Mouse (Mus musculus): ENCODE data around the gene Ing4. TPM values are rescaled to one million over a fixed set of nuclear protein-coding genes. Genes with fewer than 3 reads are reported as not detected.
"Not testable (repeated sequence)": the region's sequence is repeated elsewhere in the genome, so short reads cannot be mapped to it uniquely, and the experiment has no call there.

Gene Ing4
- total RNA-seq, 2 experiments from 2014 or later, result 30.5 to 34.4 TPM

DNA sequence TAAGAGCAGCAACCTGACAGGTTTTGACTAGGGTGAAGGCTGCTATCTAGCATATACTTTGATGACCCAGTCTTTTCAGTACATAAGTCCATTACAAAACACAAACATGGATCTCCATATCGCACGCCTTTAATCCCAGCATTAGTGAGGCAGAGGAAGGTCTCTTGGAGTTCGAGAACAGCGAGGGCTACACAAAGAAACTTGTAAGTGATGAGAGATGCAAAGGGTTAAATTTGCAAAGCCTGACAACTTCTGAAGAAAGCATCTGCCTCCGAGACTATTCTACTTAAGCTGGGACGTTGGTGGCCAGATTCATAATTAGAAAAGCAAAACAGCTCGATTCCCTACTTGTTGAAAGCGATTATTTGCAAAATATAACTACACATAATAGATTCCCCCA, 429 bp upstream of the Ing4 start:
- no peak for DNase-seq
- intact Hi-C loops (cut with DNase I), result loop anchor here (1.0 to 2.0 kb wide), 2 partner anchors 30 to 74 kb away; partner anchors contain the start of genes Cops7a and Zfp384

DNA sequence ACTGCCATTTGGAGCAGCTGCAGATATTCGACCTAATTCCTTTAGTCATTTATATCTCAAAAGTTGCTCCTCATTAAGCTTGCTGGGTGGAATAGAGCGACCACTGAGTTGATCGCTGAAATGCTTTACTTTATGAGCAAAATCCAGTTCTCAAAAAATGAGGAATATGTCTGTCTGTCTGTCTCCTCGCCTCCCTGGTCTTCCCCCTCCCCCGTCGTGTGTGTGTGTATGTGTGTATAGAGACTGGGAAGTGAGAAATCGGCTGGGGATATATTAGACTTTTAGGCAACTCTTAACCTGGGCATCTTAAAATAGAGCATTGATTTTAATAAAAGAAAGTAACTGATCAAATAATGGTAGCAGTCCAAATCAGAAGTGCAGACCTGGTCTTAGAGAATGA, 661 bp downstream of the Ing4 start:
- intact Hi-C loops (cut with DNase I), result loop anchor here (5.0 kb wide), 1 partner anchor 328 kb away; the partner anchor contains the start of genes Emg1 and Phb2

DNA sequence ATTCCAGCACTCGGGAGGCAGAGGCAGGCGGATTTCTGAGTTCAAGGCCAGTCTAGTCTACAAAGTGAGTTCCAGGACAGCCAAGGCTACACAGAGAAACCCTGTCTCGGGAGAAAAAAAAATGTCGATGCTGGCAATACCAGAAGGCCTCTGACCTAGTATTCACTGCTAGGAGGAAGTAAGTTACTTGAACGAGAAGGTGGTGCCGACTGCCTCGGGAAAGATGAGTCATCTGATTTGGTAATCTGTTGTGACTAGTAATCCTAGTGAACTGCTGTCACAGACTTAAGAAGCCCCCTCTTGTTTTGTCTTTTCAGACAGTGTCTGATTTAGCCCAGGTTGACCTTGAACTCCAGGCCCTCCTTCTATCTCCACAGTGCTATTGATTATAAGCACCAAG, 1.5 kb downstream of the Ing4 start:
- DNase-seq, result no peak
- intact Hi-C loops (cut with DNase I), result loop anchor here (5.0 kb wide), 1 partner anchor 329 kb away; the partner anchor contains the start of genes Emg1 and Phb2

More for the DNA sequence above, 661 bp downstream of the Ing4 start:
- DNase-seq, result no peak

DNA sequence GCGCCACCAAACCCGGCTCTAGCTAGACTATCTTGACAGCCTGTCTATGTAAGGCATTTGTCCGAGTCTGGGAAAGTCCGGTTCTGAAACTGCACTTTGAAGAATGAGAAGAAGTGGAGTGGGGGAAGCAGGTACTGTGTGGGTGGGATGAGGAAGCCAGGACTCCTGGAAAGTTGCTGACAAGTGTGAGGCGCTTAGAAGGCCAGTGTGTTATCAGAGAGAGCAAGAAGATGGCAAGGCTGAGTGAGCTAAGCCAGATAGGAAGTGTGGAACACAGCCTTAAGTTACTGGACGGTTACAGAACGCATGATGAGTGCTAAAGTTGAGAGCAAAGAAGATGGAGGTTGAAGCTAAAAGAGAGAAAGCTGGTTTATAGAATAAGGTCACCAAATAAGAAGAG, 2.5 kb downstream of the Ing4 start:
- DNase-seq, result no peak
- intact Hi-C loops (cut with DNase I), result loop anchor here (5.0 kb wide), 1 partner anchor 330 kb away; the partner anchor contains the start of genes Emg1 and Phb2

DNA sequence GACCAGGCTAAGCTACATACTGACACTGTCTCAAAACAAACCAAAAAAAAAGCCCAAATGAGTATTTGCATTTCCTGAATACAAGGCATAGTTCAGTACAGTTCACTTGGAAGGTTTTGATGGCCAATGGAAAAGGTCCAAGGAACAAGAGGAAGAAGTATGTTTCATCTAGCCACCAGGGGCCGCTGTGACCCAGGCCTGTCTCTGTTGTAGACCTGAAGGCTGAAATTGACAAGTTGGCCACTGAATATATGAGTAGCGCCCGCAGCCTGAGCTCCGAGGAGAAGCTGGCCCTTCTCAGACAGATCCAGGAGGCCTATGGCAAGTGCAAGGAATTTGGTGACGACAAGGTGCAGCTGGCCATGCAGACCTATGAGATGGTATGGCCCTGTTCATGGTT, 7.1 kb downstream of the Ing4 start:
- DNase-seq, result peak; percentile 79 to 84
- intact Hi-C loops (cut with DNase I), result loop anchor here (1.0 to 2.0 kb wide), 2 partner anchors 36 to 224 kb away; no protein-coding TSS in a partner anchor

DNA sequence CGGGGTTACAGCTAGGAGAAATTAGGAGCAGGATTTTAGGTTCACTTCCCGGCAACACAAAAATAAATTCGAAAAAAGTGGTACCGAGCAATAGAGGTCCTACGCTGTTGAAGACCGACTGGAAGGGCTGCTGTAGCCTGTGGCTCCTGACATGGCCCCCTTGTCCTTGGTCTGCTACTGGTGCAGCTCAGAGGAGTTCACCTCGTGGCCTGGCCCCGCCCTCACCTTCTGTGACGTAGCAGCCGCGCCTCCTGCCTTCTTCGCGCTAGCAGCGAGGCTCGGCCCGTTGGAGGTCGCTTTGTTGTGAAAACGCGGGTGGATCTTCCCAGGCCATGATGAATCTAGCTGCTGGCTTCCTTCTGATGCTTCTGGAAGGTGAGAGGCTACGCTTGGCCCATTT, 10.1 kb downstream of the Ing4 start, which contains the start of gene Acrbp:
Gene Acrbp, plus strand, starts transcription at position 12 of the 400 bp plus-strand sequence.
- DNase-seq, result no peak
- intact Hi-C loops (cut with DNase I), result no loop called here

DNA sequence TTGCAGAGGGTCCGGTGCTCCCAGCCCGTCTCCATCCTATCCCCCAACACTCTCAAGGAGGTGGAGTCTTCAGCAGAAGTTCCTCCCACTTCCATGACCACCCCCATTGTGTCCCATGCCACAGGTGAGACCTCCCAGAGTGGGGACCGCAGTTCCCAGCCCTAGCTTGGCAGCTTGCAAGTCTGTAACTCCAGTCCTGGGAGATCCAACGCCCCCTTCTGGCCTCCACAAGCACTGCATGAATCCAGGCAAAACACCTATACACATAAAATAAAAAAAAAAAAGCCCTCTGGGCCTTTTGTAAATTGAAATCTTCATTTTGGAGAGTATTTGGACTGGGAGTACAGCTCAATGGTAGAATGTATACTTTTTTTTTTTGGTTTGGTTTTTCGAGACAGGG, 11.7 kb downstream of the Ing4 start:
- no peak for DNase-seq
- intact Hi-C loops (cut with DNase I), result no loop called here

DNA sequence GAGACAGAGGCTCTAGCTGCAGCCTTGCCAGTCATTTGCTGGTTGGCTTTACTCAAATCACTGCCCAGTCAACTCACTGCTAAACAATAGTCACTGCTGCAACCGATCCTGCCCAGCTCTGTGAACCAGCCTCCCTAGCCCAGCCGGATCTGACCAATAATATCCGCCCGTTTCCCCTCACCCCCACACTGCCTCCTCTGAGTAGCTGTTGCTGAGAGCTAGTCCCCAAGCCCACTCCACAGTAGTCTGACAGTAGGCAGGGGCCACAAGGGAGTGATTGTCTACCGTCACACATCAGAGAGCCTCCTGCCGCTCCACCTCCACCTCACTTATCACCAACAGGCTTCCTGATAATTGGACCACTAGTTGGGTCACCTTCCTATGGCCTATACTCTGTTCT, 21.9 kb downstream of the Ing4 start:
- DNase-seq, result no peak
- intact Hi-C loops (cut with DNase I), result no loop called here

DNA sequence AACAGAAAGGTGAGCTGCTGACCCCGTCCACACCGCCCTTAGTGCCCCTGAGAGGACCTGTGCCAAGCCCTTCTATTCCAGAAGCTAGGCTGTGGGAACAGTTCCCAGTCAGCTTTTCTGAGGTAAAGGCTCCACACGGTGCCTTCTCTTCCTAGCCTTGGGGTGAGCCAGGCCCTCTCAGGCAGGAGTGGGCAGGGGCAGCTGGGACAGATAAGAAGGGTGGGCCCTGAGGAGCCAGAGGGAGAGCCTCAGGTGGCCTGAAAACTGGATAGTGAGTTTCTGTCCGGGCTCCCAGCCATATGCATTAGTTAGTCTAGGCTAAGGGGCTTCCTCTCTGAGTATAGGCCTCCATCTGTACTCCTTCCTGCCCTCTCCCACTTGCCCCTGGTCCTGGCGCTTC, 23.0 kb downstream of the Ing4 start:
- DNase-seq, result no peak
- intact Hi-C loops (cut with DNase I), result no loop called here

DNA sequence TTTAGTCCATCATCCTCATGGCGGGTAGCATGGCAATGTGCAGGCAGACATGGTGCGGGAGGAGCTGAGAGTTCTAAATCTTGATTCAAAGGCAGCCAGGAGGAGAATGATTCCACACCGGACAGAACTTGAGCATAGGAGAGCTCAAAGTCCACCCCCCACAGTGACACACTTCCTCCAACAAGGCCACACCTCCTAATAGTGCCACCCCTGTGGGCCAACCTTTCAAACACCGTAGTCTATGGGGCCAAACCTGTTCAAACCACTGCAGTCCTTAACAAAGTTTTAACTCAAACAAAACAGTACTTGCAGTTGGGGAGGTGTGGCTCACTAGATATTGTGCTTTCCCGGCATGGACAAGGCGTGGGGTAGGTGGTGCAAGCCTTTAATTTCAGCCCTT, 24.3 kb downstream of the Ing4 start:
- intact Hi-C loops (cut with DNase I), result no loop called here

DNA sequence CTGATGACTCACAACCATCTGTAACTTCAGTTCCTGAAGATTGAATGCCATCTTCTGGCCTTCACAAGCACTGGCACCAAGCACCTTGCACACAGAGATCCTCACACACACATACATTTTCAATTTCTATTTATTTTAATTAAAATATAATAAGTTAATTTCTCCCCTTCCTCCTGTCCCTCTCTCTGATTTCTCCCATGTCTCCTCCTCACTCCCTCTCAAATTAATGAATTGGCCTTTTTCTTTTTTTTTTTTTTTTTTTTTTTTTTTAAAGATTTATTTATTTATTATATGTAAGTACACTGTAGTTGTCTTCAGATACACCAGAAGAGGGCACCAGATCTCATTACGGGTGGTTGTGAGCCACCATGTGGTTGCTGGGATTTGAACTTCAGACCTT, 25.7 kb downstream of the Ing4 start:
- intact Hi-C loops (cut with DNase I); DNase-seq: not testable (repeated sequence)

More for the DNA sequence above, 24.3 kb downstream of the Ing4 start:
- no peak for DNase-seq

DNA sequence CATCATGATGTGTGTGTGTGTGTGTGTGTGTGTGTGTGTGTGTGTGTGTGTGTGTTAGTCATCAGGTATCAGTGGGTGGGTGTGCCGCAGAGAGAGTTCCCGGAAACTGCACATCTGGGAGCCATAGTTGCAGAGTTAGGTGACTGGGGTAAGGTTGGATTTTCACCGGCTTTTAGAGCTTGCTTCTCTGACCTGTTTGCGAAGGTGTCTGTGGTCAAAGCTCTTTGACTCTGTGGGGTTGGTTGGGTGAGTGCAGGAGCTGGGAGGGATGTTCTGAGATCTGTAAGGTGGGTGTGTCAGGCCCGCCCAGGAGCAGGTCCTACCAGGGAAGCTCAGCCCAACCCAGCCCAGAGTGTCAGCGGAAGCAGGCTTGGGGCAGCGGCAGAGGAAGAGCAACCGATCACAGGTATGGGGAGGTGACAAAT, 28.0 kb downstream of the Ing4 start, which contains the start of gene Lpar5:
Gene Lpar5, plus strand, starts transcription at position 350 of the 425 bp plus-strand sequence.
- DNase-seq, result no peak
- intact Hi-C loops (cut with DNase I), result no loop called here

DNA sequence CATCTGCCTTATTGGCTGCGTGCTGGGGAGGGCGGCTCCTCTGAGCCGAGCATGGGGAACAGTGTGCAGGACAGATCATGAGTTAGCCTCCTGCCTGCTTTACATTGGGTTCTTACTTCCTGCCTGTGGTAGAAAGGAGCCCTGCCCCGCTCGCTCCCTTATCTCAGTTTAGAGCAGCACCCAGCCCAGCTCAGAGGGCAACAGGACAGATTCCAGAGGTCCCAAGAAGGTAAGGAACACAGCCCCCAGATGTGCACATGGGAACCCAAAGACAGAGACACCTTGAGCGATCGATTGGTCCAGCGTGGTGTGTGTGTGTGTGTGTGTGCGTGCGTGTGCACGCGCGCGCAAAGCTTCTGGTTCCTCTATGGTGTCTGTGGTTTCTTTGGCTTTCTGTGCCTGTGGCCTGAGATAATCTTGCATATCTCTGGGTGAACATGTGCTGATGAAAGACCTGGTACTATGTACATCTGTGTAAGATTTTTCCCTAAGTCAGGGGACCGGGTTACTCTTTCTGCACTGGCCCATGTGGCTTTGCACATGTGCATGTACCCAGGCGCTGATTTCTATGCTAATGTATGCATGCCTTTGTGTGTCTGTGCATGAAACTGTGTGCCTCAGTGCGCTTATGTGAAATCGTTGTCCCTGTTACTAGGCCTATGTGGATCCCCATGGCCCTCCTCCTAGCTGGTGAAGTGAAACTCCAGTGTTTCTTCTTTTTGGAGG, 31.8 kb downstream of the Ing4 start:
- no peak for DNase-seq
- intact Hi-C loops (cut with DNase I), result no loop called here

DNA sequence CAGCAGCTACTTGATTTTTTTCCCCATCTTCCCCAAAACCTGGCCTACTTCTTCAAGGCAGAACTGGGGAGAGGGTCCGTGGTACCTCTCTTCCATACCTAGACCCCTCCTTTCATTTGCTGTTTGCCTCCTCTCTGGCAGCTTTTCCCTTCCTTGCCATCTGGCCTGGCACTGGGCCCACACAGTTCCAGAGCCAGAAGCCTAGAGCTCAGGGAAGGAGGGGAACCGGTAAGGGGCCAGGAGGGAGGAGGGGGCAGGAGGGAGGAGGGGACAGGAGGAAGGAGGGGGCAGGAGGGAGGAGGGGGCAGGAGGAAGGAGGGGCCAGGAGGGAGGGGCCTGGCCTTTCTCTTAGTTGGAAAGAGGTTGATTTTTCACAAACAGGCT, 32.3 kb downstream of the Ing4 start:
- DNase-seq, result no peak
- intact Hi-C loops (cut with DNase I), result no loop called here

DNA sequence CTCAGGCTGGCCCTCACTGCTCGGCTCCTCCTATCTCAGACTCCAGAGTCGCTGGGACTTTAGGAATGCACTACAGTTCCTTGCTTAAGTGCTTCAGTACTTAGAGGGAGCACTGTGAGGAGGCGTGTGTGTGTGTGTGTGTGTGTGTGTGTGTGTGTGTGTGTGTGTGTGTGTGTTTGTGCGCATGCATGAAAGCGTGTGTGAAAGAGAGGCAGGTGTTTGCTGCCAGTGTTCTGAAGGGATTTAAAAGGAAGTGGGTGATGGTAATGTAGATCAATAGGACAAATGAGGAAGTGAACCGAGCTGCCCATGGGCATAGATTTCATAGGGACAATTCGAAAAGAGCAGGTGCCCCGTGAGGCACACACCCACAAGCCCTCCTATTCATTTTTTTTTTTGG, 34.3 kb downstream of the Ing4 start:
- intact Hi-C loops (cut with DNase I), result no loop called here

DNA sequence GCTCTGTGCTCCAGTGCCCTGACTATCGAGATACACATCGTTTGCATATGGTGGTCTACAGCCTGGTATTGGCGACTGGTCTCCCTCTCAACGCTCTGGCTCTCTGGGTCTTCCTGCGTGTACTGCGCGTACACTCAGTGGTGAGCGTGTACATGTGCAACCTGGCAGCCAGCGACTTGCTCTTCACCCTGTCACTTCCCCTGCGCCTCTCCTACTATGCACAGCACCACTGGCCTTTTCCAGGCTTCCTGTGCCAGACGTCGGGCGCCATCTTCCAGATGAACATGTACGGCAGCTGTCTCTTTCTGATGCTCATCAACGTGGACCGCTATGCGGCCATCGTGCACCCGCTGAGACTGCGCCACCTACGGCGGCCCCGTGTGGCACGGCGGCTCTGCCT, 41.8 kb downstream of the Ing4 start:
- intact Hi-C loops (cut with DNase I), result no loop called here
- DNase-seq, result no peak

More for the DNA sequence above, 34.3 kb downstream of the Ing4 start:
- DNase-seq, result no peak

DNA sequence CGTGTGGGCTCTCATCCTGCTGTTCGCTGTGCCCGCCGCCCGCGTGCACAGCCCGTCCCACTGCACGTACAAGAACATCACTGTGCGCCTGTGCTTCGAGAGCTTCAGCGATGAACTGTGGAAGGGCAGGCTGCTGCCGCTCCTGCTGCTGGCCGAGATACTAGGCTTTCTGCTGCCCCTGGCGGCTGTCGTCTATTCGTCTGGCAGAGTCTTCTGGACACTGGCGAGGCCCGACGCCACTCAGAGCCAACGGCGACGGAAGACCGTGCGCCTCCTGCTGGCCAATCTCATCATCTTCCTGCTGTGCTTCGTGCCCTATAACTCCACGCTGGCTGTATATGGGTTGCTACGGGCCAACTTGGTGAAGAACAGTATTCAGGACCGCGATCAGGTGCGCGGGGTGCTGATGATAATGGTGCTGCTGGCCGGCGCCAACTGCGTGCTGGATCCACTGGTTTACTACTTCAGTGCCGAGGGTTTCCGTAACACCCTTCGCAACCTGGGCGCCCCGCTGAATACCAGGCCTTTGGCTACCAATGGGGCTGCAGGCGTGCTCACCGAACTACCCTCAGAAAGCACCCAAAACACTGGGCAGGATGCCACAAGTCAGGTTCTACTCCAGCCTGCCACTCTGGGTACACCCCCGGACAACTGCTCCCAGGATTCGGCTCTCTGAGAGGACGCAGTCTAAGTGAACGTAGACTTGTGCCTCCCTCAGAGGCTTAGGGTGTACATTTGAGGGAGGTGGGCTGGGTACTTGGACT, 42.4 kb downstream of the Ing4 start:
- intact Hi-C loops (cut with DNase I), result loop anchor here (1.0 to 2.0 kb wide), 2 partner anchors 36 to 73 kb away; partner anchors contain the start of gene Zfp384
- peak; percentile 85 to 88 for DNase-seq

DNA sequence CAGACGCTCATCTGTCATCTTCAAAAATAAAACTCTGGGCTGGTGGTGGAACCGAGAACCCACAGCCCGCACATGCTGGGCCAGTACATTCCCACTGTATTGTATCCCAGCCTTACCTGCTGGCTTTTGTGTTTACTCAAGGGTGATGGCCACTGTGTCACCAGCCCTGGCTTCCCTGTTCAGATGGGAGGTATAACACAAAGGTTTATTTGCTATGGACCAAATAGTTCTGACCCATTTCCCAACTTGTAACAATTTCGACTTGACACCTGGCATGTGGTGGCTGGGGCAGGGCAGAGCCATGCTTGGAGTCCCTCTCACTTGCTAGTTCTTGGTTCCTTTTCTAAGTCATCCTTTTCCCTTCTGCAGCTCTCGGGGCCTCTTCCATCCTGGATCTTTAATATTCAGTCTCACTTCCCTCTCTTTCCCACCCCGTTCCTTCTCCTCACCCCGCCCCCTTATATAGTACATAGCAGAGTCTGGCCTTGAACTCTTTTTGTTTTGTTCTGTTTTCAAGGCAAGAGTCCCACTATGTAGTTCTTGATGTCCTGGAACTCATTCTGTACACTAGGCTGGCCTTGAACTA, 43.3 kb downstream of the Ing4 start:
- DNase-seq, result no peak
- intact Hi-C loops (cut with DNase I), result loop anchor here (1.0 to 2.0 kb wide), 3 partner anchors 37 to 222 kb away; partner anchors contain the start of gene Zfp384

DNA sequence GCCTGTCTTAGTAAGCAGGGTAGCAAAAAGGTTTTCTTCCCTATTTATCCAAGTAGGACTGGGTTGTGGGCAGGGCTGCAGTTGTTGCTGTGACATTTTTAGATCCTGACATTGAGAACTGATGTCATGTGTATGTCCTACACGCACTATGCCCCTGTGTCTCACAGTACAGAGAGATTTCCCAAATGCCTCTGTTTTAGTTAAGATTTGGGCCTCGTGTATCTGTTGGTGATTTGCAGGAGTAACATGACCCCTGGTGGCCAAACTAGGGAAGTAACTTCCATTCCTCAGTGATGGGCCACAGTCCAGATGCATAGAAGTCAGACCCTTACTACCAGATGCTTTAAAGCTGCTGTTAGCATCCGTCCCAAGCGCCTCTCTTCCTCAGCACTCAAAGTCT, 44.9 kb downstream of the Ing4 start:
- intact Hi-C loops (cut with DNase I), result loop anchor here (1.0 kb wide), 1 partner anchor 181 kb away; no protein-coding TSS in a partner anchor
- peak; percentile 57 to 63 for DNase-seq

DNA sequence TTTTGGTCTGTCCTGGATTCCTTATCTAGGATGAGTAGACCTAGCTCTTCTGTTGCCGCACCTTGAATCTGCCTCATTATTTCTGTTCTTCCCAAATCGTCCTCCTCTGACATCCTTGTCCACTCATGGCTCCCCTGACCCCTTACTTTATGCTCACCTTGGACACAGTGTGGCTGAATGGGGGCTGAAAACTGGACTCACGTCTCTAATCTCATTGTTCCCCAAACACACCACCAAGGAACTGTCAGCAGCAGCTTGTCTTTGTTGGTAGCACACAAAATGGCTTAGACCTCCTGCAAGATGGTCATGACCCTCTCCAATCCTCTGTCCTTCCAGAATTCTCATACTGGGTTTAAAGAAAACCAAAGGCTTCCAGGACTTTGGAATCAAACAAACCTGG, 48.4 kb downstream of the Ing4 start:
- DNase-seq, result no peak
- intact Hi-C loops (cut with DNase I), result no loop called here

All from heart, postnatal 36 days (tissue).